Mouse (Mus musculus): ENCODE data around the gene Sod3. TPM values are rescaled to one million over a fixed set of nuclear protein-coding genes. Genes with fewer than 3 reads are reported as not detected.

Gene Sod3
- 0.97 and 1.6 TPM in 2 replicates for polyA plus RNA-seq (2014; fragmentation: Nextera tagmentation; extraction: Ambion mirVana)

- no peak for DNase-seq (ENCODE audit: low spot score)
- no peaks in the 10 kb centered on the region for H3K4me1 ChIP-seq (ENCODE audit: control insufficient read depth, insufficient read depth, low read length)
- ATAC-seq: no peak
- no peaks in the 10 kb centered on the region for H3K36me3 ChIP-seq (ENCODE audit: control insufficient read depth, insufficient read depth, low read length)
- no peak within 1 kb of the TSS for H3K9ac ChIP-seq (ENCODE audit: low read length)
- H3K27ac ChIP-seq (ENCODE audit: low read depth, low read length): no peak within 1 kb of the TSS
- H3K27me3 ChIP-seq (replicated peaks; ENCODE audit: control insufficient read depth, insufficient read depth, low read length): no peaks in the 10 kb centered on the region
- WGBS: 18% methylated on average over 11 of the region's 11 CpGs
- no peak within 1 kb of the TSS for H3K4me3 ChIP-seq (ENCODE audit: low read depth, low read length)
- H3K4me2 ChIP-seq (ENCODE audit: low read length): no peak within 1 kb of the TSS
- no peaks in the 10 kb centered on the region for H3K9me3 ChIP-seq (replicated peaks; ENCODE audit: control insufficient read depth, low read length)
Observed at GRCm38 (mm10) chr5:52363468-52364150, at the start of gene Sod3. Gene Sod3 (plus strand): TSS chr5:52363791.

- Histone ChIP-seq H3K4me3 (ENCODE audit: low read depth, low read length) (no peak overlapping the region), H3K4me1 (ENCODE audit: control insufficient read depth, insufficient read depth, low read length) (no peaks in the 10 kb centered on the region), H3K9me3 (replicated peaks; ENCODE audit: control insufficient read depth, low read length) (no peaks in the 10 kb centered on the region), H3K36me3 (ENCODE audit: control insufficient read depth, insufficient read depth, low read length) (no peaks in the 10 kb centered on the region), H3K27ac (ENCODE audit: low read depth, low read length) (no peak overlapping the region), H3K27me3 (replicated peaks; ENCODE audit: control insufficient read depth, insufficient read depth, low read length) (no peaks in the 10 kb centered on the region), H3K9ac (ENCODE audit: low read length) (no peak overlapping the region), H3K4me2 (ENCODE audit: low read length) (no peak overlapping the region)
- DNase-seq (ENCODE audit: low spot score) (no peak), ATAC-seq (no peak)
- 93% methylated on average over 7 of the region's 7 CpGs for WGBS
Observed at GRCm38 (mm10) chr5:52316926-52317325, 46.7 kb upstream of the Sod3 start.

GRCm38 (mm10) chr5:52319499-52319898, 44.1 kb upstream of the Sod3 start:
- no peak for DNase-seq (ENCODE audit: low spot score)
- ATAC-seq: no peak
- no peaks in the 10 kb centered on the region for H3K27me3 ChIP-seq (replicated peaks; ENCODE audit: control insufficient read depth, insufficient read depth, low read length)
- H3K4me3 ChIP-seq (ENCODE audit: low read depth, low read length): no peak overlapping the region
- no peak overlapping the region for H3K4me2 ChIP-seq (ENCODE audit: low read length)
- WGBS: 80% methylated on average over 8 of the region's 8 CpGs
- H3K4me1 ChIP-seq (ENCODE audit: control insufficient read depth, insufficient read depth, low read length): no peaks in the 10 kb centered on the region
- H3K9me3 ChIP-seq (replicated peaks; ENCODE audit: control insufficient read depth, low read length): no peaks in the 10 kb centered on the region
- no peak overlapping the region for H3K27ac ChIP-seq (ENCODE audit: low read depth, low read length)
- no peaks in the 10 kb centered on the region for H3K36me3 ChIP-seq (ENCODE audit: control insufficient read depth, insufficient read depth, low read length)
- H3K9ac ChIP-seq (ENCODE audit: low read length): no peak overlapping the region

GRCm38 (mm10) chr5:52332120-52332519, 31.5 kb upstream of the Sod3 start:
- ATAC-seq (0 out of 2 replicates have a peak, but pooled peaks have one; percentile 29), DNase-seq (ENCODE audit: low spot score) (peak; percentile 34)
- no peak overlapping the region for H3K27ac ChIP-seq (ENCODE audit: low read depth, low read length)
- no peaks in the 10 kb centered on the region for H3K36me3 ChIP-seq (ENCODE audit: control insufficient read depth, insufficient read depth, low read length)
- 17% methylated on average over 8 of the region's 8 CpGs for WGBS
- 0 out of 2 replicates have a peak, but pooled peaks cover 2% of the 10 kb centered on the region for H3K4me1 ChIP-seq (ENCODE audit: control insufficient read depth, insufficient read depth, low read length)
- no peaks in the 10 kb centered on the region for H3K9me3 ChIP-seq (replicated peaks; ENCODE audit: control insufficient read depth, low read length)
- no peak overlapping the region for H3K4me2 ChIP-seq (ENCODE audit: low read length)
- no peak overlapping the region for H3K4me3 ChIP-seq (ENCODE audit: low read depth, low read length)
- H3K27me3 ChIP-seq (replicated peaks; ENCODE audit: control insufficient read depth, insufficient read depth, low read length): no peaks in the 10 kb centered on the region
- no peak overlapping the region for H3K9ac ChIP-seq (ENCODE audit: low read length)

- H3K4me1 ChIP-seq (ENCODE audit: control insufficient read depth, insufficient read depth, low read length): 0 out of 2 replicates have a peak, but pooled peaks cover 2% of the 10 kb centered on the region
- H3K27me3 ChIP-seq (replicated peaks; ENCODE audit: control insufficient read depth, insufficient read depth, low read length): no peaks in the 10 kb centered on the region
- no peak overlapping the region for H3K4me2 ChIP-seq (ENCODE audit: low read length)
- H3K4me3 ChIP-seq (ENCODE audit: low read depth, low read length): no peak overlapping the region
- H3K9me3 ChIP-seq (replicated peaks; ENCODE audit: control insufficient read depth, low read length): no peaks in the 10 kb centered on the region
- H3K36me3 ChIP-seq (ENCODE audit: control insufficient read depth, insufficient read depth, low read length): no peaks in the 10 kb centered on the region
- WGBS: 73% methylated on average over 3 of the region's 3 CpGs
- DNase-seq (ENCODE audit: low spot score): no peak
- no peak overlapping the region for H3K9ac ChIP-seq (ENCODE audit: low read length)
- no peak for ATAC-seq
- no peak overlapping the region for H3K27ac ChIP-seq (ENCODE audit: low read depth, low read length)
Observed at GRCm38 (mm10) chr5:52335590-52335989, 28.0 kb upstream of the Sod3 start.

- WGBS: 89% methylated on average over 2 of the region's 2 CpGs
- no peak overlapping the region for H3K4me2 ChIP-seq (ENCODE audit: low read length)
- H3K27ac ChIP-seq (ENCODE audit: low read depth, low read length): no peak overlapping the region
- no peak overlapping the region for H3K4me3 ChIP-seq (ENCODE audit: low read depth, low read length)
- no peaks in the 10 kb centered on the region for H3K9me3 ChIP-seq (replicated peaks; ENCODE audit: control insufficient read depth, low read length)
- DNase-seq (ENCODE audit: low spot score) (no peak), ATAC-seq (no peak)
- H3K4me1 ChIP-seq (ENCODE audit: control insufficient read depth, insufficient read depth, low read length): no peaks in the 10 kb centered on the region
- no peaks in the 10 kb centered on the region for H3K27me3 ChIP-seq (replicated peaks; ENCODE audit: control insufficient read depth, insufficient read depth, low read length)
- H3K36me3 ChIP-seq (ENCODE audit: control insufficient read depth, insufficient read depth, low read length): no peaks in the 10 kb centered on the region
- H3K9ac ChIP-seq (ENCODE audit: low read length): no peak overlapping the region
Observed at GRCm38 (mm10) chr5:52339134-52339533, 24.5 kb upstream of the Sod3 start.

- no peak for ATAC-seq
- Histone ChIP-seq H3K9me3 (replicated peaks; ENCODE audit: control insufficient read depth, low read length) (no peaks in the 10 kb centered on the region), H3K27me3 (replicated peaks; ENCODE audit: control insufficient read depth, insufficient read depth, low read length) (no peaks in the 10 kb centered on the region), H3K4me1 (ENCODE audit: control insufficient read depth, insufficient read depth, low read length) (no peaks in the 10 kb centered on the region), H3K27ac (ENCODE audit: low read depth, low read length) (no peak overlapping the region), H3K4me3 (ENCODE audit: low read depth, low read length) (no peak overlapping the region), H3K36me3 (ENCODE audit: control insufficient read depth, insufficient read depth, low read length) (no peaks in the 10 kb centered on the region), H3K9ac (ENCODE audit: low read length) (no peak overlapping the region), H3K4me2 (ENCODE audit: low read length) (no peak overlapping the region)
- DNase-seq (ENCODE audit: low spot score): no peak
- 80% methylated on average over 2 of the region's 2 CpGs for WGBS
Observed at GRCm38 (mm10) chr5:52346890-52347289, 16.7 kb upstream of the Sod3 start.

GRCm38 (mm10) chr5:52350451-52350850, 13.1 kb upstream of the Sod3 start:
- no peak overlapping the region for H3K4me3 ChIP-seq (ENCODE audit: low read depth, low read length)
- WGBS: 92% methylated on average over 2 of the region's 2 CpGs
- no peak overlapping the region for H3K4me2 ChIP-seq (ENCODE audit: low read length)
- DNase-seq (ENCODE audit: low spot score) (no peak), ATAC-seq (no peak)
- no peak overlapping the region for H3K27ac ChIP-seq (ENCODE audit: low read depth, low read length)
- no peaks in the 10 kb centered on the region for H3K4me1 ChIP-seq (ENCODE audit: control insufficient read depth, insufficient read depth, low read length)
- H3K9me3 ChIP-seq (replicated peaks; ENCODE audit: control insufficient read depth, low read length): no peaks in the 10 kb centered on the region
- no peaks in the 10 kb centered on the region for H3K36me3 ChIP-seq (ENCODE audit: control insufficient read depth, insufficient read depth, low read length)
- no peak overlapping the region for H3K9ac ChIP-seq (ENCODE audit: low read length)
- H3K27me3 ChIP-seq (replicated peaks; ENCODE audit: control insufficient read depth, insufficient read depth, low read length): no peaks in the 10 kb centered on the region

GRCm38 (mm10) chr5:52351561-52351960, 12.0 kb upstream of the Sod3 start:
- Histone ChIP-seq H3K27ac (ENCODE audit: low read depth, low read length) (no peak overlapping the region), H3K4me3 (ENCODE audit: low read depth, low read length) (no peak overlapping the region), H3K4me1 (ENCODE audit: control insufficient read depth, insufficient read depth, low read length) (no peaks in the 10 kb centered on the region), H3K4me2 (ENCODE audit: low read length) (no peak overlapping the region), H3K9ac (ENCODE audit: low read length) (no peak overlapping the region), H3K9me3 (replicated peaks; ENCODE audit: control insufficient read depth, low read length) (no peaks in the 10 kb centered on the region), H3K36me3 (ENCODE audit: control insufficient read depth, insufficient read depth, low read length) (no peaks in the 10 kb centered on the region), H3K27me3 (replicated peaks; ENCODE audit: control insufficient read depth, insufficient read depth, low read length) (no peaks in the 10 kb centered on the region)
- no peak for DNase-seq (ENCODE audit: low spot score)
- no peak for ATAC-seq
- WGBS: 96% methylated on average over 2 of the region's 2 CpGs

Data from forebrain, embryonic 14.5 days (tissue).